Mouse (Mus musculus): ENCODE data around the gene Col10a1. TPM values are rescaled to one million over a fixed set of nuclear protein-coding genes. Genes with fewer than 3 reads are reported as not detected.
"Not testable (repeated sequence)": the region's sequence is repeated elsewhere in the genome, so short reads cannot be mapped to it uniquely, and the experiment has no call there.

Gene Col10a1
- polyA plus RNA-seq, 1 experiment = not detected

DNA sequence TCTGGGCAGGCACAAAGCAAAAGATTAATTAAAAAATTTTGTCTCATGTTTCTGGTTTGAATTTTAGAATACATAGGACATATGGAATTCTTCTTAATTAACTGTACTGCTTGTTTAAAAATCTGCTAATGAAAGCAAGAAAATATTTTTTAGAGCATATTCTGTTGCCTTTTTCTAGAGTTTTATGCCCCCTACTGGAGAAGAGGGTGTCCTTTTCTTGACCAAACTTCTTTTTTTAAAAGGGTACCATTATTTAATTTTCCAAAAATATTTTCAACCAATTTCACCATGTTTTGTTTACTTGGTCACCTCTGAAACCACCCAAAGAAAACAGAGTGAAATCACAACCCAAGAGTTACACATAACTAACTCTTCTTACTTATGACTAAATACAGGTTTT is 9.5 kb downstream of the Col10a1 start:
- no peak overlapping the region for H3K27ac ChIP-seq (ENCODE audit: insufficient read depth, low read depth, low read length)
- no peaks in the 10 kb centered on the region for H3K4me1 ChIP-seq (ENCODE audit: control insufficient read depth, insufficient read depth, low read length)
- no peak overlapping the region for H3K4me3 ChIP-seq (ENCODE audit: insufficient read depth, low read depth, low read length)
- TF ChIP-seq POLR2A (IDR thresholded peaks at IDR 0.05; ENCODE audit: insufficient read depth, low read depth, low read length) = no peak
- TF ChIP-seq CTCF (IDR thresholded peaks at IDR 0.05; ENCODE audit: insufficient read depth, low read depth, low read length) = no peak

DNA sequence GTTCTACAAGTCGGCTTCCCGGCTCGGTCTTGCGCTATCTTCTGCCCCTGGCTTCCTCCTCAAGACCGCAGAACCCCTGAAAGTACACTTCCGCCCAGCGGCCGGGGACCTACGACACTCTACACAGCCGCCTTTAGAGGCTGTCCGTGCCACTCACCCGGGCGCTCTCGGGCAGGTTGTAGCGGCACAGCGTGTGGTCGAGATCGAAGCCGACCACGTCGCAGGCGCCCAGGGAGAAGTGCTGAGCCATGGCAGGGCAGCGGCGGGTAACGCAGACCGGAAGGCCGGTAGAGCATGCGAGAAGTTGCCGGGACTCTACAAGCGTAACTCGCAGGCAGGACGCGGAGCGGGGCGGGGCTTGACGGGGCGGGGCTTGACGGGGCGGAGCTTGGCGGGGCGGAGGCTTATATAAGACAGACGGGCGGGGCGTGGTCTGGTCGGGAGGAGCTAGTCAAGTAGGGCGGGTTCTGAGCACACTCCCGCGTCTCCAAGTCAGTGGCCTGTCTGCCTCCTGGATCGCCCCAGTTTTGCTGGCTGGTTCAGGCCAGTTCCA is 28.5 kb downstream of the Col10a1 start, which contains the start of gene Nt5dc1:
Gene Nt5dc1, minus strand, starts transcription at position 349 of the 553 bp plus-strand sequence.
- Histone ChIP-seq H3K4me3 (ENCODE audit: insufficient read depth, low read depth, low read length) (peak within 1 kb of the TSS; percentile 65), H3K4me1 (ENCODE audit: control insufficient read depth, insufficient read depth, low read length) (no peaks in the 10 kb centered on the region), H3K27ac (ENCODE audit: insufficient read depth, low read depth, low read length) (no peak within 1 kb of the TSS)
- under 1% methylated on average over 49 of the region's 49 CpGs for WGBS
- TF ChIP-seq CTCF (IDR thresholded peaks at IDR 0.05; ENCODE audit: insufficient read depth, low read depth, low read length) (no peak), POLR2A (IDR thresholded peaks at IDR 0.05; ENCODE audit: insufficient read depth, low read depth, low read length) (peak; percentile 23; the same call in 1 of the 2 replicates)

DNA sequence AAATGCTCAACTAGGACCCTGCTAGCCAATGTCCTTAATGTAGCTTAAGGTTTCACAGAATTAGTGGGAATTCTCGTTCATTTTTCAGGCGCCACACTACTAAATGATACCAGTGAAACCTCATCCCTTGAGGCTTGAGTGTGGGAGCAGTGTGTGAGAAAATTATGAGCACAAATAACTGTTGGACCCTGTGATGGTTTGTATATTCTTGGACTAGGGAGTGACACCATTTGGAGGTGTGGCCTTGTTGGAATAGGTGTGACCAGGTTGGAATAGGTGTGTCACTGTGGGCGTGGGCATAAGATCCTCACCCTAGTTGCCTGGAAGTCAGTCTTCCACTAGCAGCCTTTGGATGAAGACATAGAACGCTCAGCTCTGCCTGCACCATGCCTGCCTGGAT is 29.0 kb downstream of the Col10a1 start:
- H3K4me3 ChIP-seq (ENCODE audit: insufficient read depth, low read depth, low read length) = peak overlapping the region; percentile 65
- H3K27ac ChIP-seq (ENCODE audit: insufficient read depth, low read depth, low read length) = not testable (repeated sequence)
- 62% methylated on average over 4 of the region's 4 CpGs for WGBS

DNA sequence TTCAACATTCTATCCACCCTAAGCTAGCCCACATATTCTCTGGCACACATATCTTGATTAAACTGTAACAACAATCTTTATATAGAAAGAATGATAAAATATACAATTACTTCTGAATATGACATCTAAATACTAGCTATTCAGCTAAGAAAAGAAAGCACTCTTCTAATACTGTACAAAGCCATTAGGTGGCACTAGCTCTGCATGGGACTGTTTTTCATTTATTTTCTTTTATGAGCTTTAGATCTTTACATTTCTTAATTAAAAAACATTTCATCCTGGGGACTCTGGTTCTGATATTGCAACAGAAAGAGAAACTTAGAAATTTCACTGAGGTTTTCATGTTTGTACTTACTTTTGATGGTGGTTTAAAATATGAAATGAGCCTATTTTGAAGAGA is 42.0 kb downstream of the Col10a1 start:
- Histone ChIP-seq H3K4me3 (ENCODE audit: insufficient read depth, low read depth, low read length) (no peak overlapping the region), H3K27ac (ENCODE audit: insufficient read depth, low read depth, low read length) (no peak overlapping the region), H3K4me1 (ENCODE audit: control insufficient read depth, insufficient read depth, low read length) (no peaks in the 10 kb centered on the region)
- TF ChIP-seq CTCF (IDR thresholded peaks at IDR 0.05; ENCODE audit: insufficient read depth, low read depth, low read length) = no peak
- TF ChIP-seq POLR2A (IDR thresholded peaks at IDR 0.05; ENCODE audit: insufficient read depth, low read depth, low read length) = no peak

More for the DNA sequence above, 29.0 kb downstream of the Col10a1 start:
- not testable (repeated sequence) for H3K4me1 ChIP-seq (ENCODE audit: control insufficient read depth, insufficient read depth, low read length)

DNA sequence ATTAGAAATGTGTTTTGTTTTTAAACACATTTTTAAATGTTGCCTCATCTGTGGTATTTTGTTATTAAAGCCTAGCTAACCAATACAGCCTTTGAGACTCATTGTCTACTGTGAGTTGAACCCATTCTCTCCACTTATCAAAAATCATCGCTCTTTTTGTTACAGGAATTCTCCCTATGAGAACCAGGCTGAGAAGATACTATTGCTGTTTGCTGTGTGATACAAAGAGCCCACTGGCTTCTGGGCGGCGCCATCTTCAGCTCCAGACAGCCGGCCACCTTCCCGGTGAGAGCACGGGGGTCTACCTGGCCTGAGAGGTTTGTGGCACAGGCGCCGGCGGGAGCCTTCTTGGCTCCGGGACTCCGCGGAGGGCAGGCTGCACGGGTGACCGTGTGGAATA is 44.4 kb downstream of the Col10a1 start:
- H3K27ac ChIP-seq (ENCODE audit: insufficient read depth, low read depth, low read length); H3K4me3 ChIP-seq (ENCODE audit: insufficient read depth, low read depth, low read length); H3K4me1 ChIP-seq (ENCODE audit: control insufficient read depth, insufficient read depth, low read length): not testable (repeated sequence)
- WGBS = 97% methylated on average over 6 of the region's 14 CpGs

Other genes starting within 250 kb of the Col10a1 start
- not detected in 2 replicates for gene Dse, start 182.3 kb upstream of the Col10a1 start, polyA plus RNA-seq (2012; ENCODE audit: insufficient read depth, insufficient read length, low replicate concordance, missing spikeins)
- not detected in 2 replicates for gene Tspyl1, start 107.8 kb upstream of the Col10a1 start, polyA plus RNA-seq (2012; ENCODE audit: insufficient read depth, insufficient read length, low replicate concordance, missing spikeins)
- gene Tspyl4, start 92.5 kb upstream of the Col10a1 start, polyA plus RNA-seq (2012; ENCODE audit: insufficient read depth, insufficient read length, low replicate concordance, missing spikeins) = 276 TPM in 1 of 2 replicates, not detected in the other
- gene Nt5dc1, start 28.6 kb downstream of the Col10a1 start, polyA plus RNA-seq (2012; ENCODE audit: insufficient read depth, insufficient read length, low replicate concordance, missing spikeins) = not detected in 2 replicates
- not detected in 2 replicates for gene Frk, start 93.4 kb downstream of the Col10a1 start, polyA plus RNA-seq (2012; ENCODE audit: insufficient read depth, insufficient read length, low replicate concordance, missing spikeins)